Mouse (Mus musculus): ENCODE data around the gene Mrps18b.

The Mrps18b gene

DNA sequence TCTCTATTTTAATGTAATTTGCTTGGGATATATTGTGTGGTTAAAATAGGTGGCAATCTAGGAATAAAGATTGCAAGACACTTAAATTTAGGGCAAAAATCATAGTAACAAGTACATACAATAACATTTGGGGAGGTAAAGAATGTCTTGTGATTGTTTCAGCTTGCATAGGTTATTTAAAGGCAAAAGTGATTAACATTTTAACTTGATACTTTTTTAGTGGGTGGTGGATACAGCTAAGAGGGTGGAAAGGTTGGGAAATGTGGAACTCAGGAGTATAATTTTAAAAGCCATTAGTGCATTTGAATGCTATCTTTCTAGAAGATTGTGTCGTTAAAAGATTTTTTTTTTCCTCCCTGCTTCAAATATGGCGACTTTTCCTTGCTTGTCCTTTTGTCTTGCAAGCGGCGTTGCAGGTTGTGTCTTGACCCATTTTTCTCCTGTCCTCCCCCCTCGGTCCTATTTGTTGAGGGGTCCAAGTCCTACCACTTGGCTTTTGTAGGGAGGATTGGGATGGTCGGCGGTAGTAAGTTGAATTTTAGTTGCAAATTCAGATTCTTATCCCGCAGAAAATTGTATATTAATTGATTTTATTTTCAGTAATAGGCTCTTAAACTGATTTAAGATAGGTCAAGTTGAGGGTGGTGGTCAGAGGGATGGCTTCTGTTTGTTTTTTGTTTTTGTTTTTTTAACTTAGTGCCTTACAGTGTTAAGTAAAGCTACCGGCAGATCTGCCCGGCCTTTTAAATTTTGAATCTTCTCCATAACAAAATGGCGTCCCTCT is 2.3 kb upstream of the Mrps18b start:
- DNase-seq (ENCODE audit: low spot score) = peak; percentile 32

DNA sequence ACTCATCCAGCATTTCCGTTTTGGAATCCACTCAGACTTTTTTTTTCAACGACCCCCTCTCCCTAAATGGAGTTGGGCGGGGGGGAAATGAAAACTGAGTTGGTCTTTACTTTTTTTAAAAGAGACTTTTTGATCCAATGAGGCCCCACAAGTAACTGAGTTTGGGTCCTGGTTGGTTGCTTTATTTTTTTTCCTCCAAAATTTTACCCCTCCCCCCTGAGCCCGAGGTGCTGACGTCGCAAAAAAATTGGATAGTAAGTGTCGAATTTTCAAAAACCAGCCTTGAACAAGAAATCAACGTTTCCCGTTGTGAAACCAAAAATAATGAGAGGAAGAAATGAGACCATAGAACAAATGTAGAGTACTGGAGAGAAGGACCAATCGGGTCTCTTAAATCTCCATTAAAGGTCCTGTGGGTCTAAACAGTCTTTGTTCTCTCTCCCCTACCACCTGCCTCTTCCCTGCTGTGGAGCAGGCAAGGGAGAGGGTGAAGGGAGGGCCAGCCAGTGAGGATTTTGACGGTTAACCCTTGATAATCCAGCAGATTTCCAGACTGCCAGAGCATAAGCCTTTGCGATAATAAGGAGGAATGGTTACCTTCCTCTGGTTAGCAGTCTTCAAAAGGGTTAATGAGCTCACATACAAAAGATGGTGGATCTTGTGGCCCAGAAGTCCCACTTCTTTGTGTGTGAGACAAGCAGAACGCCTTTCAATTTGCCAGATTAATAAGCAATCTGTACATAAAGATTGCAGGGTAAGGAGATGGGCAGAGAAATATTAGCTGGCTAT is 1.5 kb upstream of the Mrps18b start:
- DNase-seq (ENCODE audit: low spot score) = peak; percentile 38

DNA sequence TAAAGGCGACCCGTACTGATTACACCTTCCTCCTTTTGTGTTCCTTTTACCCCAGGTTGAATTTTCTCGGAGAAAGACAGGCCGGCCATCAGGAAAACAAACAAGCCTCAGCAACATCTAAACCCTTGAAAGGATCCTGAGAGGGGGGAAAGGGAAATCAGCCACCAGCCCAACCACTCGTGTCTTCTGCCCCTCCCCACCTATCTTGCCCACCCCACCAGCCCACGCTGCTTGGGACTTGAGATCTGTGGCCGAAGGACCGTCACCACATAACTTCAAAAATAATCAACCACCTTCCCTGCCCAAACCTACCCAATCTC is 914 bp upstream of the Mrps18b start:
- peak; percentile 30 for DNase-seq (ENCODE audit: low spot score)

DNA sequence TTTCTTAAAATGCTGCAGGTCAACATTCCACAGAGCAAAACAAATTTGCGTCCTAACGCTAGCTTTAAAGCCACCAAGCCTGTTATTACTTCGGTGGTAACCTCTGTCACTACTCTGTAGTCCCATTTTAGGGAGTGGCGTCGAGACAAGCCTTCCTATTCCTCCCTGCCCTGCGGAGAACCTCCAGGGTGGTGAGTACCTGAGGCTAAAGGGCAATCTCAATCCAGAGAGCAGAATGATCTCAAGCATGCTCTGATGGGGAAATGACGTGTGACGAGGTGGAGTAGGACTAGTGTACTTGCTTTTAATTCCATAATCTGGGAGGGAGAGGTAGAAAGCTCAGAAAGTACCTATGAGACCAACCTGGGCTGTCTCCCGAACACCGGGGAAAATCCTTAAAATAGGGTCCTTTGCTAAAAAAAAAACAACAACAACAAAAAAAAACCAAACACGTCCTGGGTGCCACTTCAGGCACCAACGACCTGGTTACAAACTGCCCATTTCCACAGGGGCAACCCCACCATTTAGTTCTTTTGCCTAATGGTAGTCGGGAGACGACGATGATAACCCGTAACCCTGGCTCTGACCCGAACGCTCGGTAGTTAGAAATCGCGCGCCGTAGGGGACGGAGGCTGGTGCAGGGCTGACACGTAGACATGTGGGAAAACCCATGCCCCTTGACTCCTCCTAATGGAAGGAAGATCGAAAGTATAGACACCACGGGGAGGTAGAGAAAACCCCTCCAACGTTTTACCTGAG is 472 bp downstream of the Mrps18b start:
- DNase-seq (ENCODE audit: low spot score) = peak; percentile 41

DNA sequence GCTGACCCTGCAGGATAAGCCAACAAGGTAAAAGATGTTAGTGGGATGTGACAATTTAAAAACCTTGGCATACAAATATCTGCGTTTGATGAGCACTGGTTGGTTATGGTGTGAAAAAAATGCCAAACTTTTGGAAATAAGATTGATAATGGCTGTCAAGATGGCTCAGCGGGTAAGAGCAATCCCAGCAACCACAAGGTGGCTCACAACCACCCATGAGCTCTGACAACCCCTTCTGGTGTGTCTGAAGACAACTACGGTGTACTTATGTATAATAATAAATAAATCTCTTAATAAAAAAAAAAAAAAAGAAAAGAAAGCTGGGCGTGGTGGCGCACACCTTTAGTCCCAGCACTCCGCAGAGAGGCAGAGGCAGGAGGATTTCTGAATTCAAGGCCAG is 1.2 kb downstream of the Mrps18b start:
- no peak for DNase-seq (ENCODE audit: low spot score)

DNA sequence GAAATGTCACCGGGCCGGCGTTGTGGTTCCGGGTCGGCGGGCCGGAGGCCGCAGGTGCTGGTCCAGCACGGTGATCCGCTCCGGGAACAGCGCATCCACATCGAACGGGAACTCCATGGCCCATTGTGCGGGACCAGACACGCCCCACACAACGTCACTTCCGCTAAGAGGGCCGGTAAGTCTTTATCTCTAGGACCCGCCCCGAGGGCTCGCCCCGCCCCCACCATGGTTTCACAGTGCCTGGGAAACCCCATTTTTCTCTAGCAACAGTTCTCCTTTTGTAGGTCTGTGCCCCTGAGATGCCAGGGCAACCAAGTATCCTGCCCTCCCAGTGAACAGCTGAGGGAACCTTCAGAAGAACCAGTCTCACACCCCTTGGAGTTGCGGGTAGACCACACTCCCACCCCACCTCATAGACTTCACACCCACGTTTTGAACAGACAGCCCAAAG is 6.2 kb downstream of the Mrps18b start, which contains the start of gene Atat1:
Atat1 (minus strand) TSS at position 157 of the 451 bp plus-strand sequence.
- DNase-seq (ENCODE audit: low spot score) = peak; percentile 97

DNA sequence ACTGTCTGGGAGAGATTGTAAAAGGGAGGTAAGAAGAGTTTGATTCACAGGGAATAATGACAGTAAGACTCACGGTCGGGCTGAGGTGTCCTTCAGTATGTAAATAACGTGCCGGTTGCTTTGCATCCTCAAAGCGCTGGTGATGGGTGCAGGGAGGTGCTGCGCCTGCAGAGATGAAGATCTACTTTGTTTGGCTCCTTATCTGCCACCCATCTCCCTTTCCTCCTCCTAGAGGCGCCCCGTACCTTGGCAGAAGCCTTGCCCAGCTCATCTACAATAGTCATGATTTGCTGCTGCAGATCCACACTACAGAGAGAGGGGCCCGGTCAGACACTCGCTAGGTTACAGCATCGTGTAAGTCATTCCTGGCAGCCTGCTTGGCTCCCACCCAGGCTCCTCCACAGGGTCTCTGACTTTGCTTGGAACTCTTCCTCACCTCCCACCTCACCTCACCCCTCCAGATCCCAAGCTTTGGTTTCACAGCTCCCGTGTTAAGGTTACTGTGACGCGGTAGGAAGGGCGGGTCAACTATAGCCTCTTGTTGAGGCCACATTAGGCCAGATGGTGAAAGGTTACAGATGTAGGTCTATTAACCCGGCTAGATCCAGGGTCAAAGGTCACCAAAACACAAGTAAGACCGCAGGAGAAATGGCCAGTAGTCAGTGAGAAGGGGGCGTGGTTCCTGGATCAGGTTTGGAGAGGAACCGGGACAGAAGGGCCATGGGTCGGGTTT is 6.8 kb downstream of the Mrps18b start:
- DNase-seq (ENCODE audit: low spot score) = no peak

DNA sequence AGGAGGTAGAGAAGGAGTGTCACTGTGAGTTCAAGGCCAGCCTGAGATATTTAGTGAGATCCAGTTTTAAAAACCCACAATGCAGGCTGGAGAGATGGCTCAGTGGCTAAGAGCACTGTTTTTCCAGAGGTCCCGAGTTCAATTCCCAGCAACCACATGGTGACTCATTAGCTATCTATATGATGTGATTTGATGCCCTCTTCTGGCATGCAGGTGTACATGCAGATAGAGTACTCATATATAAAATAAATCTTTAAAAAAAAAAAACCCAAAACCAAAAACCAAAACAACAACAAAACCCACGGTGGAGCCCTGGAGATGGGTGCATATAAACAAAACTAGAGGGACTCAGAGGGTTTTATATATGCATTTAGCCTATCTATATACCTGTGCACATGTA is 8.6 kb downstream of the Mrps18b start:
- no peak for DNase-seq (ENCODE audit: low spot score)

DNA sequence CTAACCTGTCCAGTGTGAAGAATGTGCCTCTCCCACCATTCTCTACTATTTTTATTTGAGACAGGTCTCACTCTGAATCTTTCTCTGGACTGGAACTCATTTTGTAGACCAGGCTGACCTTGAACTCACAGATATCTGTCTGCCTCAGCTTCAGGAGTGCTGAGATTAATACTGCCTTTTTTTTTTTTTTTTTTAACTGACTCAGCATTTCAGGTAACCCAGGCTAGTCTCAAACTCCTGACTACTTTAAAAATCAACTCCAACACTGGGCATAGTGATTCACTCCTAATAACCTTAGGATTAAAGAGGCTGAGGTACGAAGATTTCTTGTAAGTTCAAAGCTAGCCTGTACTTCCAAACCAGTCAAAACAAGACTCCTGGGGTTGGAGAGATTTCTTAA is 10.6 kb downstream of the Mrps18b start:
- no peak for DNase-seq (ENCODE audit: low spot score)

DNA sequence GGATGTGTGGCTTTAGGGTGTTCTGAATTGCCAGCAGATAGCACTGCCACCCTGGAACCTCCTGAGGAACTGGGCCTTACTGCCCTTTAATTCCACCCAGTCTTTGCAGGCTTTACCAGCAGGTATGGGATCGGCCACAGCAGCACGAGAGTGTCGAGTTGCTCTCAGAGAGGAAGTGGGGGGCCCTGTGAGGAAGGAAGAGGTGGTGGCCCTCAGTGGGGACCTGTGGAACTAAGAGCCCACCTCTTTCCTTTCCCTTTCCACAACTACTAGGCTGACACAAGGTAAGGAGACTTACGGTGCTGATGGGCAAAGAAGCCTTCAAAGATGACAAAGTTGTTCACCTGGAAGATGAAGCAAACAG is 12.2 kb downstream of the Mrps18b start:
- DNase-seq (ENCODE audit: low spot score) = no peak

DNA sequence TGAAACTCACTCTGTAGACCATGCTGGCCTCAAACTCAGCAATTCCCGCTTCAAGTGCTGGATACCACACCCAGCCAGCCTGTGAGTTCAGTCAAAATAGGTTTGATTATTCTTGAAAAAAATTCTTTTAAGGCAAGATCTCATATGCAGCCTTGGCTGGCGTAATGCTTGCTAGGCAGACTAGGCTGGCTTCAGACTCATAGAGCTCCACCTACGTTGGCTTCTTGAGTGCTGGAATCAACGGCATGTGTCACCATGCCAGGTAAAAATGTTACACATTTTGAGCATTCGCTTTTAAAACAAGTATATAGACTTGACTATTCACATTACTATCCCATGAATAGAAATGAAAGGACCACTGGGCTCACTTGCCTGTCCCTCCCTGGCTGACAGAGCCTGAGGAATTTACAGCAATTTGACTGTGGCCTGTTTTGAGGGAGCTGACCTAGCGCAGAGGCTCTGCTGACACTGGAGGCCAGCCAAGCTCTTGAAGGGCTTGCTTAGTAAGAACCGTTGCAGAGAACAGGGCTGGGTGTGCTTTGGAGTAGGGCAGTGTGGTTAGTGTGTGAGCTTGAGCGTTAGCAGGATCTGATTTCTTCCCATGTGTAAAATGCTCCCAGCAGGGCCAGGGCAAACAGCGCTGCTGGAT is 12.7 kb downstream of the Mrps18b start:
- DNase-seq (ENCODE audit: low spot score) = no peak

DNA sequence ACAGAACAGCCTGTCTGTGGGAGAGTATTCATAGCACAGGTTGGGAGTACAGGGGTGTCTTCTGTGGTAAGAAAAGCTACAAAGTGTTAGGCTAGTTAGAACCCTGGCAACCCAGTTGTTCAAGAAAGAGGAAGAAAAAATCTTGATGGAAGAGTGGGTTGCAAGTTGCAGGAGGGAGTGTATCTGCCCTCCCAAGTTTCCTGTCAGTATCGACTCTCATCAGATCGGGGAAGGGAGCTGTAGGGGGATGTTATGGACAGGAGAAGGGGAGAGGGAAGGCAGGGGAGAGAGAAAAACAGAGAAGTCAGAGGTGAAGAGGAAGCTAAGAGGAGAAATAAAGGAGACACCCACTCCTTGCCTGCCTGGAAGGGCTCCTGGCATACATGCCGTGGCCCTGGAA is 15.6 kb downstream of the Mrps18b start:
- DNase-seq (ENCODE audit: low spot score) = no peak

DNA sequence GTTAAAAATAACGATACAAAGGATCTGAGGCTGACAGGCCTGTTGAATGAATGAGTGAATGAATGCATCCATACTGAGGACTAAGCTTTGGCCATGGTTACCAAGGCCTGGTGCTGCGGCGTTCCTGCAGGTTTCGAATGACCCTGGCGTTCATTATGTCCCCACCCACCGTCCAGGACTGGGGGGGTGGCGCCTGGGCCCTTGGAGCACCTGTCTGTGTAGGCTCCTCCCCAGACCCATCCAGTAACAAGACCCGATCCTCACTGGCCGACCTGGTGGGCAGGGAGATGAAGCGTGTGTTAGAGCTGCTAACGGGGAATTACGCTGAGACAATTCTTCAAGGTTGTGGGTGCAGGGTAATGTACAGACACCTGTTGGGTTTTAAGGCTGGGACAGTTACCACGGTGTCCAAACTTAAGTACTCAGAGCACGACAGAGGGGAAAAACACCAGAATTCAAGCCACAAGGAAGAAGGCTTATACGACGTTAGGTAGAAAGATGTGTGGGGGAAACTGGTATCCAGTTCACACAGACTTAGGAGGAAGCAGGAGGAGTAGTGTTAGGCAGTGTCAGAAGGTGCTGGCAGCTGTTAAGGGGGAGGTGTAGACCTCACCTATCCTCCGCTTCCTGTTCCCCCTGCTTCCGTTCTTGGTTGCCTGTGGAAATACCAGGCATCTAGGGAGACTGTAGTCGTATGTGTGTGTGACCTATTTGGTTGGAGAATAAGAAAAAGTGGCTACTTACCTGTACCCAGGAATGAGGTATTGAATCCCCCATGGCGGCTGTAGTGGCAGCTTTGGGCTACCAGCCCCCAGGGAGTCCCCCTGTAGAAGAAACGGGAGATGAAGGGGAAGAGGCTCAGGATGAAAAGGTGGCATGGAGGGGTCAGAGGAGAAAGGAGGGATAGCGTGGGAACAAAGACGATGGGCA is 18.3 kb downstream of the Mrps18b start:
- no peak for DNase-seq (ENCODE audit: low spot score)

DNA sequence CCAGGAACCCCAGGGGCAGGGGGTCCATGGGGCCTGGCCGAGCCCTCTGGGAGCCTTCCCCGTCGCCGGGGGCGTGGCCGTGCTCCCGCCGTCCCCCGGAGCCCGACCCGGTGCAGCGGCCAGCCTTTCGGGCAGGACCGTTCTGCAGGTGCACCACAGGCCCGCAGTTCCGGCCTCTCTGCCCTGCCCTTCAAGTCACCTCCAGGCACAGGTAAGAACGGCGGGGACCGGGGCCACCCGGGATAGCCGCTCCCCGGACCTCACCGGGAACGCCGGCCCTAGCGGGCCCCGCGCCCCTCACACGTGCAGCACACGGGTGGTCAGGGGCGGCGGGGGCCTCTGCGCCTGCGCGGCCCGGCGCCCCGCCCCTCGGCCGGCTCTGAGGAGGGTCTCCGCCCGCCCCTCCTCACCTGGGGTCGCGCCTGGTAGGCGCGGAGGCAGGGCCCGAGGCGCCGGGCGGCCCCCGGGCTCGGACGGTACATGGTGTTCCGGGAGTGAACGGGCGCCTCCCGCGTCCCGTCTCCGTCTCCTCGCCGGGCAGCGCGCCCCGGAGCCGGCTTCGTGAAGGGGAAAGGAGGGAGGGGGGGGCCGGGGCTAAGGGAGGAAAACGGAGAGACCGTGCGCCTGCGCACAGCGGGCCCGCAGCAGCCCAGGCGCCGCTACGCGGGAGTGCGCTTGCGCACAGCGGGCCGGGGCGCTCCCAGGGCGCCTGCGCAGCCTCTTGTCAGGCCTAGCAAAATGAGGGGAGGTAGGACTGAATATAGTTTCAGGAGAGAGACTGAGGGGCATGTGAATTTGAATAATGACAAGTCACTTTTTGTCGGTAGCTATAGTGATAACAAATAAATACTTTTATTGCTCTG is 19.2 kb downstream of the Mrps18b start, which contains the start of gene 2310061I04Rik:
2310061I04Rik (minus strand) TSS at position 651 of the 863 bp plus-strand sequence.
- DNase-seq (ENCODE audit: low spot score) = peak; percentile 89

DNA sequence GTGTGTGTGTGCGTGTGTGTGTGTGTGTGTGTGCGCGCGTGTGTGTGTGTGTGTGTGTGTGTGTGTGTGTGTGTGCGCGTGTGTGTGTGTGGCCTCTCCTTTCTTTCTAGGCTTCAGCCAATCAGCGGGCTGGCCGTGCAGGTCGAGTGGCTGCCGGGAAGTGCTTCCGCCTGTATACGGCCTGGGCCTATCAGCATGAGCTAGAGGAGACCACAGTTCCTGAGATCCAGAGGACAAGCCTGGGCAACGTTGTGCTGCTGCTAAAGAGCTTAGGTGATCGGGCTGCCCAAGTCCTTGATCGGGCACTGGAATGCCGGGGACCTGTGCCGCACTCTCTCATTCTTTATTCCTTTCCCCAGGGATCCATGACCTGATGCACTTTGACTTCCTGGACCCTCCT is 28.5 kb downstream of the Mrps18b start:
- no peak for DNase-seq (ENCODE audit: low spot score)

DNA sequence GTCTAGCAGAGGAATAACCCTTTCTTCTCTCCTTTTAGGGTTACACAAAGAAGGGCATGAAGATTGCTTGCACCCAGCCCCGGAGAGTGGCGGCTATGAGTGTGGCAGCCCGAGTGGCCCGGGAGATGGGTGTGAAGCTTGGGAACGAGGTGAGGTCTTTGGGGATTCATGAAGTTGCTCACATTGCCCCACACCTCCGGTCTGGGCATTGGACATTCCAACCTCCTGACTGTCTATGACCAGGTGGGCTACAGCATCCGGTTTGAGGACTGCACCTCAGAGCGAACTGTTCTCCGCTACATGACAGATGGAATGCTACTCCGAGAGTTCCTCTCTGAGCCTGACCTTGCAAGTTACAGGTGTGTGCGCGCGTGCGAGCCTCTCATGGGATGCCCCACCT is 32.4 kb downstream of the Mrps18b start:
- DNase-seq (ENCODE audit: low spot score) = no peak

DNA sequence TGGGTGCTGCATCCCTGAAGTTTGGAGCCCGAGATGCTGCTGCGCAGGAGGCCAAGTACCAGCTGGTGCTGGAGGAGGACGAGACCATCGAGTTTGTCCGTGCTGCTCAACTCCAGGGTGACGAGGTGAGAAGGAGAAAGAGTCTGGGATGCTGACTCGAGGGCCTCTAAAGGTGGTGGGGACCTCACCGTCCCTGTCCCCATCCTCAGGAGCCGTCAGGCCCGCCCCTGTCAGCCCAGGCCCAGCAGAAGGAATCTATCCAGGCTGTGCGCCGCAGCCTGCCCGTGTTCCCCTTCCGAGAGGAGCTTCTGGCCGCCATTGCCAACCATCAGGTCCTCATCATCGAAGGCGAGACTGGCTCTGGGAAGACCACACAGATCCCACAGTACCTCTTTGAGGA is 33.3 kb downstream of the Mrps18b start:
- no peak for DNase-seq (ENCODE audit: low spot score)

DNA sequence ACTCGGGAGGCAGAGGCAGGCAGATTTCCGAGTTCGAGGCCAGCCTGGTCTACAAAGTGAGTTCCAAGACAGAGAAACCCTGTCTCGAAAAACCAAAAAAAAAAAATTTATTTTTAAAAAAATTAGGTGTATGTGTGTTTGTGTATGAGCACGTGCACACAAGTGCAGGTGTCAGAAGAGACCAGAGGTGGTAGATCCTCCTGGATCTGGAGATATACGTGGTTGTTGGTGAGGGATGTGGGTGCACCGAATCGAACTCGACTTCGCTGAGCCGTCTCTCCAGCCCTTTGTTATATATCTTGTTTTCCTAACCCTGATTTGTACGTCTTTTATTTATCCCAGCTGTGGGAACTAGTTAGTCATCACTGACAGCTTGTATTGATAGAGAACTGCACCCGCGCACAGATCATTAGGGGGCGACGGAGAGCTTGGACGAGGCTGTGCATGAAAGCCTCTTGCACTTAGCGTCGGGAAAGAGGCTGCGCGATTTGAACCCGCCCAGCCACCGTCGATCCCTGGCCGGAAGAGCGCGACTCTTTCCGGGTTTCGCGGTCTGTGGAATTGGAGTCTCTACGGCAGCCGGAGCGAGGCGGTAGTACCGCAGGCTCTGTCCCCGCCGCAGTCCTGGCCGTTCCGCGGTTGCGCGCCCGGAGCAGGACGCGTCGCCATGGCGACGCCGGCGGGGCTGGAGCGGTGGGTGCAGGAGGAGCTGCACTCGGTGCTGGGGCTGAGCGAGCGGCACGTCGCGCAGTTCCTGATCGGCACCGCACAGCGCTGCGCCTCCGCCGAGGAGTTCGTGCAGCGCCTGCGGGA is 36.7 kb downstream of the Mrps18b start, which contains the start of gene Dhx16:
Dhx16 (plus strand) TSS at position 575 of the 813 bp plus-strand sequence.
- DNase-seq (ENCODE audit: low spot score) = peak; percentile 97
